Mouse (Mus musculus) brain, embryonic 14.5 days (tissue): Measurements from ENCODE around the gene Lrig1.

ENCODE experiments used
- CTCF ChIP-seq: fragments of 200-500 bp; IDR thresholded peaks from 2 replicates; pipeline ENCODE4 v1.5.1; 2012; ENCODE audit warnings: inconsistent platforms, mild to moderate bottlenecking, moderate library complexity, borderline replicate concordance; ENCODE audit not compliant: insufficient read depth, insufficient read length; ENCODE audit errors: extremely low read depth
- POLR2A ChIP-seq: fragments of 200-500 bp; IDR thresholded peaks from 2 replicates; pipeline ENCODE4 v1.6.1; 2012; ENCODE audit warnings: mild to moderate bottlenecking, inconsistent platforms, borderline replicate concordance; ENCODE audit not compliant: poor library complexity, insufficient read depth, insufficient read length, severe bottlenecking; ENCODE audit errors: extremely low read depth

GRCm38 (mm10) chr6:94676840-94677239, 23.1 kb downstream of the Lrig1 start:
- no peak for TF ChIP-seq CTCF
- no peak for TF ChIP-seq POLR2A
